Mouse (Mus musculus) frontal cortex, adult (tissue): Measurements from ENCODE around the gene Magea6.
"Not testable (repeated sequence)": the region's sequence is repeated elsewhere in the genome, so short reads cannot be mapped to it uniquely, and the experiment has no call there.

Source experiments
- ATAC-seq: cut with Nextera tagmentation; 2 replicates; pipeline ENCODE4 v1.9.2; 2017; ENCODE audit warnings: mild to moderate bottlenecking, moderate library complexity, mixed read lengths; ENCODE audit not compliant: low TSS enrichment

The Magea6 gene

DNA sequence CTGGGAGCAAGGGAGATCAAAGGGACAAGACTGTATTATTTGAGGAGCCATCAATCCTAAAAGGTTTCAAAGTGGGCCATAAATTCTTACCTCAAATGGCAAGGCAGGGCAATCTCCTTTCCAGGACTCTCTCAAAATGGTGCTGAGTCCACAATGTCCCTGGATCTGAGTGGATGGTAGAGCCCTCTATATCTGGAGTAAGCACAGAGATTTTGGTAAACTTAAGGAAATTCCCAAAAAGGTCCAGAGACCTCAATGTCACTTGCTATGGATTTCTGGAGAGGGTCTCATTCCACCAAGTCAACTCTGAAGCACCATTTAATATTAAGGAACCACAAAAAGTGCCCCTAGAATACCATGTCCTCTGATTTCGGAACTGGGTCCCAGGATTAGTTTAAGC lies at the start of gene Magea6:
TSS of gene Magea6 (minus strand) at position 101 of the 400 bp plus-strand sequence.
- ATAC-seq = not testable (repeated sequence)

DNA sequence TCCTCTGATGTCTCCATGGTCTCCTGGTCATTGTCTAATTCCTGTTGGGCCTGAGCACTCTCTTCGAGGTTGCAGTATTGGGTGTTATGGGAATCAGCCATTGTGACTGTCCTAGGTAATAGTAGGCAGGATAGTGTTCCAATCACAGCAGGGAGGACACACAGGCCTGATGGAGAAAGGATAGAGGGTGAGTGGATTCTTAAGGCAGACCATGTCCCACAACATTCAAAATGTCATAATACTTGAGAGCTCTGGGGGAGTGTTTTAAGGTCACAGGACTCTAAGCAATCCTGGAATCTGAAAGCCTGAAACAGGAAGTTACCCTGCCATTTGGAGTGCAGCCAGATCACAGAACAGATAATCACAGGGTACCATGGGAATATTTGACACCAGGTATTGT lies 13.6 kb upstream of the Magea6 start, which contains the start of gene Magea3:
TSS of gene Magea3 (minus strand) at position 101 of the 400 bp plus-strand sequence.
- not testable (repeated sequence) for ATAC-seq

DNA sequence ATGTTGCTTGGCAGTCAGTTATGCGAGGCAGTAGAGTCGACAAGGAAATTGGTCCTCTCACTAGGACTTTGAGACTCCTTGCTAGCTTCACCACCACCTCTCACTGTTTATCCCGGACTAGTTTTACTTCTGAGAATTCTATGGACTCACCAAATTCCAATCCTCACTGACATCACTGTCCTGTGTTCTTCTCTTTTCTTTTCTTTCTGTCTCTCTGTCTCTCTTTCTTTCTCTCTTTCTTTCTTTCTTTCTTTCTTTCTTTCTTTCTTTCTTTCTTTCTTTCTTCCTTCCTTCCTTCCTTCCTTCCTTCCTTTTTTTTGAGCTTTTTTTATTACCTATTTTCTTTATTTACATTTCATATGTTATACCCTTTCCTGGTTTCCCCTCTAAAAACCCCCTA lies 45.6 kb downstream of the Magea6 start, which contains the start of gene Cldn34b1:
TSS of gene Cldn34b1 (minus strand) at position 101 of the 400 bp plus-strand sequence.
- ATAC-seq = not testable (repeated sequence)
